Mouse (Mus musculus) small intestine, adult 2 months (tissue): ENCODE results near the gene Sdk2. TPM values are rescaled to one million over a fixed set of nuclear protein-coding genes. Genes with fewer than 3 reads are reported as not detected.

Experiments
- H3K27ac ChIP-seq: fragments of 200-500 bp; 2 replicates; pipeline ENCODE4 v1.5.1; 2012; ENCODE audit warnings: low read depth, low read length, control low read depth, inconsistent platforms; ENCODE audit not compliant: insufficient read depth
- H3K27me3 ChIP-seq: fragments of 200-500 bp; 2 replicates; pipeline ENCODE4 v1.6.1; 2012; ENCODE audit warnings: mild to moderate bottlenecking, moderate library complexity, low read length, inconsistent platforms; ENCODE audit not compliant: control insufficient read depth, insufficient read depth
- H3K36me3 ChIP-seq: fragments of 200-500 bp; 2 replicates; pipeline ENCODE4 v1.6.1; 2012; ENCODE audit warnings: mild to moderate bottlenecking, low read length, control low read depth, inconsistent platforms; ENCODE audit not compliant: control insufficient read depth, insufficient read depth
- H3K4me1 ChIP-seq: fragments of 200-500 bp; 2 replicates; pipeline ENCODE4 v1.6.1; 2012; ENCODE audit warnings: low read length, inconsistent platforms, mixed read lengths; ENCODE audit not compliant: control insufficient read depth, insufficient read depth, insufficient read length
- H3K4me3 ChIP-seq: fragments of 200-500 bp; 2 replicates; pipeline ENCODE4 v1.5.1; 2012; ENCODE audit warnings: low read depth, mild to moderate bottlenecking, control low read depth, inconsistent platforms, low read length, moderate library complexity
- CTCF ChIP-seq: fragments of 200-500 bp; IDR thresholded peaks from 2 replicates; pipeline ENCODE4 v1.5.1; 2012; ENCODE audit warnings: low read depth, mild to moderate bottlenecking, control low read depth, inconsistent platforms, low read length, moderate library complexity, mixed read lengths; ENCODE audit not compliant: insufficient replicate concordance, insufficient read length; ENCODE audit errors: extremely low read depth
- POLR2A ChIP-seq: fragments of 200-500 bp; IDR thresholded peaks from 2 replicates; pipeline ENCODE4 v1.6.1; 2012; ENCODE audit warnings: low read depth, mild to moderate bottlenecking, control low read depth, inconsistent platforms, low read length, moderate library complexity
- WGBS: fragments of 180-500 bp; shearing (Covaris S2); methylation state at CpG from one replicate; pipeline ENCODE4 v1.1.7; 2018; 5-methylcytosine and 5-hydroxymethylcytosine counted together
- polyA plus RNA-seq: library from polyadenylated mRNA; depleted of rRNA; stranded (reverse); fragments of >200 nt; gene quantifications from 2 replicates; pipeline ENCODE4 v1.2.3, GENCODE M21; 2012

Sdk2 gene
- polyA plus RNA-seq, 1 experiment, result 0.81 TPM

DNA sequence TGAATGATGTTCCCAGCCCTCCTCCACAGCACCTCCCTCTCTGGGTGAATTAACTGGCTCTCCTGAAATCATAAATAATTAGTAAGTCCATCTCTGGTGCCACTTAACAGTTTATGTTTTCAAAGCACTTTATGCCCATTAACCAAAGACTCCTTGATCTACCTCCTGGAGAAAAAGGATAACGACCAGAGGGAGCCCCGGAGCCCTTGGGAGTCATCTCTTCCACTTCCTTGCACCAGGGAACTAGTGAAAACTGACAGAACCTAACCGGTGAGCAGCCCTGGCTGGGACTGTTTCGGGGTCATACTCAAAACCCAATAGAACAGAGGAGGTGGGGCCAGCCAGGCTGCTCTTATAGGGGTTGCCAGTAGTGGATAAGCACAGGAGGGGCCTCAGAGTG is 22.5 kb downstream of the Sdk2 start:
- Histone ChIP-seq H3K27ac (no peak overlapping the region), H3K4me3 (no peak overlapping the region), H3K27me3 (no peaks in the 10 kb centered on the region), H3K4me1 (no peaks in the 10 kb centered on the region), H3K36me3 (no peaks in the 10 kb centered on the region)
- TF ChIP-seq CTCF, result no peak
- TF ChIP-seq POLR2A, result no peak
- WGBS, result 73% methylated on average over 4 of the region's 4 CpGs

GRCm38 (mm10) chr11:114043530-114043929 is 23.3 kb downstream of the Sdk2 start:
- WGBS, result 62% methylated on average over 7 of the region's 7 CpGs
- Histone ChIP-seq H3K4me1 (no peaks in the 10 kb centered on the region), H3K27me3 (no peaks in the 10 kb centered on the region), H3K4me3 (no peak overlapping the region), H3K27ac (no peak overlapping the region), H3K36me3 (no peaks in the 10 kb centered on the region)
- TF ChIP-seq POLR2A (no peak), CTCF (no peak)

- H3K36me3 ChIP-seq, result no peaks in the 10 kb centered on the region
- TF ChIP-seq CTCF (no peak), POLR2A (no peak)
- H3K27ac ChIP-seq, result no peak overlapping the region
- H3K27me3 ChIP-seq, result no peaks in the 10 kb centered on the region
- 39% methylated on average over 10 of the region's 10 CpGs for WGBS
- no peaks in the 10 kb centered on the region for H3K4me1 ChIP-seq
- H3K4me3 ChIP-seq, result no peak overlapping the region
Observed at GRCm38 (mm10) chr11:114040391-114041035, 26.3 kb downstream of the Sdk2 start.

- Histone ChIP-seq H3K36me3 (no peaks in the 10 kb centered on the region), H3K27ac (no peak overlapping the region), H3K4me1 (no peaks in the 10 kb centered on the region), H3K4me3 (no peak overlapping the region), H3K27me3 (no peaks in the 10 kb centered on the region)
- WGBS, result 36% methylated on average over 8 of the region's 8 CpGs
- TF ChIP-seq POLR2A (no peak), CTCF (no peak)
Observed at GRCm38 (mm10) chr11:114038036-114038435, 28.8 kb downstream of the Sdk2 start.

GRCm38 (mm10) chr11:114031491-114031890 is 35.4 kb downstream of the Sdk2 start:
- no peak for TF ChIP-seq CTCF
- no peak for TF ChIP-seq POLR2A
- Histone ChIP-seq H3K36me3 (no peaks in the 10 kb centered on the region), H3K4me3 (no peak overlapping the region), H3K4me1 (no peaks in the 10 kb centered on the region), H3K27ac (no peak overlapping the region), H3K27me3 (no peaks in the 10 kb centered on the region)
- WGBS, result 82% methylated on average over 10 of the region's 10 CpGs

DNA sequence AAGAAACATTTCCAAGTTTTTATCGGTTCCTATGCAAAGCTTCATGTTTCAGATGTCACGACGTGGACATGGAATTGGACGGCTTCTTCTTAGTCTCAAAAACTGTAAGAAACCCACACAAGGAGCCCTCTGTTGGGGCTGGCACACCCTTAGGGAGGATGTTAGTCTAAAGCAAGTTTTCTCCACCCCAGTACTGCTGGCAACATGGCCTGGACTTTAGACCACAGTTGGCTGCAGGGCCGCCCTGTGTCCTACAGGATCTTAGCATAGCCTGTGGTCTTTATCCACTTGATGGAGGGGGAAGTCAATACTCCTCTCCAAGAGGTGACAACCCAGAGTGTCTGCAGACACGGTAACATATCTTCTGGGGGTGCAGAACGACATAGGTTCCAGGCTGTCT is 36.6 kb downstream of the Sdk2 start:
- Histone ChIP-seq H3K27ac (no peak overlapping the region), H3K4me1 (no peaks in the 10 kb centered on the region), H3K4me3 (no peak overlapping the region), H3K36me3 (no peaks in the 10 kb centered on the region), H3K27me3 (no peaks in the 10 kb centered on the region)
- 65% methylated on average over 7 of the region's 7 CpGs for WGBS
- TF ChIP-seq POLR2A (no peak), CTCF (no peak)

- Histone ChIP-seq H3K27me3 (no peaks in the 10 kb centered on the region), H3K27ac (no peak overlapping the region), H3K36me3 (no peaks in the 10 kb centered on the region), H3K4me3 (no peak overlapping the region), H3K4me1 (no peaks in the 10 kb centered on the region)
- WGBS, result 60% methylated on average over 6 of the region's 6 CpGs
- no peak for TF ChIP-seq CTCF
- TF ChIP-seq POLR2A, result no peak
Observed at GRCm38 (mm10) chr11:114028512-114028911, 38.3 kb downstream of the Sdk2 start.
